Mouse (Mus musculus): ENCODE data around the gene Map2.

Map2 gene

GRCm38 (mm10) chr1:66363285-66363684 is 188.2 kb downstream of the Map2 start:
- H3K4me1 ChIP-seq (replicated peaks; ENCODE audit: low read depth, low read length), result no peaks in the 10 kb centered on the region
- H3K4me3 ChIP-seq (replicated peaks; ENCODE audit: low read length), result no peak overlapping the region
- H3K9me3 ChIP-seq (ENCODE audit: low read length), result no peaks in the 10 kb centered on the region
- no peaks in the 10 kb centered on the region for H3K36me3 ChIP-seq (ENCODE audit: insufficient read depth, low read length)
- no peak for TF ChIP-seq POU5F1 (IDR thresholded peaks at IDR 0.05; ENCODE audit: borderline replicate concordance, low read length)
- TF ChIP-seq NANOG (IDR thresholded peaks at IDR 0.05; ENCODE audit: borderline replicate concordance, low read length), result no peak
- TF ChIP-seq CTCF (conservative IDR thresholded peaks at IDR 0.05; ENCODE audit: low read length), result no peak
- no peaks in the 10 kb centered on the region for H3K27me3 ChIP-seq (ENCODE audit: insufficient read depth, low read length)

- TF ChIP-seq NANOG (IDR thresholded peaks at IDR 0.05; ENCODE audit: borderline replicate concordance, low read length) (no peak), CTCF (conservative IDR thresholded peaks at IDR 0.05; ENCODE audit: low read length) (no peak), POU5F1 (IDR thresholded peaks at IDR 0.05; ENCODE audit: borderline replicate concordance, low read length) (no peak)
- H3K4me3 ChIP-seq (replicated peaks; ENCODE audit: low read length), result no peak overlapping the region
- no peaks in the 10 kb centered on the region for H3K27me3 ChIP-seq (ENCODE audit: insufficient read depth, low read length)
- H3K36me3 ChIP-seq (ENCODE audit: insufficient read depth, low read length), result no peaks in the 10 kb centered on the region
- H3K4me1 ChIP-seq (replicated peaks; ENCODE audit: low read depth, low read length), result no peaks in the 10 kb centered on the region
- no peaks in the 10 kb centered on the region for H3K9me3 ChIP-seq (ENCODE audit: low read length)
Measured at GRCm38 (mm10) chr1:66364386-66364785, 189.3 kb downstream of the Map2 start.

- TF ChIP-seq CTCF (conservative IDR thresholded peaks at IDR 0.05; ENCODE audit: low read length), result no peak
- no peak for TF ChIP-seq POU5F1 (IDR thresholded peaks at IDR 0.05; ENCODE audit: borderline replicate concordance, low read length)
- TF ChIP-seq NANOG (IDR thresholded peaks at IDR 0.05; ENCODE audit: borderline replicate concordance, low read length), result no peak
- H3K27me3 ChIP-seq (ENCODE audit: insufficient read depth, low read length), result no peaks in the 10 kb centered on the region
- H3K4me3 ChIP-seq (replicated peaks; ENCODE audit: low read length), result no peak overlapping the region
- H3K4me1 ChIP-seq (replicated peaks; ENCODE audit: low read depth, low read length), result no peaks in the 10 kb centered on the region
- no peaks in the 10 kb centered on the region for H3K9me3 ChIP-seq (ENCODE audit: low read length)
- no peaks in the 10 kb centered on the region for H3K36me3 ChIP-seq (ENCODE audit: insufficient read depth, low read length)
Measured at GRCm38 (mm10) chr1:66365600-66365999, 190.5 kb downstream of the Map2 start.

- Histone ChIP-seq H3K27me3 (ENCODE audit: insufficient read depth, low read length) (no peaks in the 10 kb centered on the region), H3K9me3 (ENCODE audit: low read length) (no peaks in the 10 kb centered on the region), H3K4me1 (replicated peaks; ENCODE audit: low read depth, low read length) (no peaks in the 10 kb centered on the region), H3K36me3 (ENCODE audit: insufficient read depth, low read length) (no peaks in the 10 kb centered on the region), H3K4me3 (replicated peaks; ENCODE audit: low read length) (no peak overlapping the region)
- TF ChIP-seq NANOG (IDR thresholded peaks at IDR 0.05; ENCODE audit: borderline replicate concordance, low read length), result no peak
Measured at GRCm38 (mm10) chr1:66369486-66369885, 194.4 kb downstream of the Map2 start.

GRCm38 (mm10) chr1:66371371-66371770 is 196.3 kb downstream of the Map2 start:
- no peaks in the 10 kb centered on the region for H3K9me3 ChIP-seq (ENCODE audit: low read length)
- TF ChIP-seq POU5F1 (IDR thresholded peaks at IDR 0.05; ENCODE audit: borderline replicate concordance, low read length), result no peak
- TF ChIP-seq NANOG (IDR thresholded peaks at IDR 0.05; ENCODE audit: borderline replicate concordance, low read length), result no peak
- no peaks in the 10 kb centered on the region for H3K27me3 ChIP-seq (ENCODE audit: insufficient read depth, low read length)
- no peak overlapping the region for H3K4me3 ChIP-seq (replicated peaks; ENCODE audit: low read length)
- no peaks in the 10 kb centered on the region for H3K4me1 ChIP-seq (replicated peaks; ENCODE audit: low read depth, low read length)
- no peaks in the 10 kb centered on the region for H3K36me3 ChIP-seq (ENCODE audit: insufficient read depth, low read length)

GRCm38 (mm10) chr1:66386321-66386720 is 211.2 kb downstream of the Map2 start:
- no peak overlapping the region for H3K4me3 ChIP-seq (replicated peaks; ENCODE audit: low read length)
- peaks cover 4% of the 10 kb centered on the region; the same call in 1 of the 2 replicates for H3K4me1 ChIP-seq (replicated peaks; ENCODE audit: low read depth, low read length)
- no peaks in the 10 kb centered on the region for H3K36me3 ChIP-seq (ENCODE audit: insufficient read depth, low read length)
- H3K9me3 ChIP-seq (ENCODE audit: low read length), result no peaks in the 10 kb centered on the region
- no peaks in the 10 kb centered on the region for H3K27me3 ChIP-seq (ENCODE audit: insufficient read depth, low read length)
- TF ChIP-seq NANOG (IDR thresholded peaks at IDR 0.05; ENCODE audit: borderline replicate concordance, low read length) (no peak), POU5F1 (IDR thresholded peaks at IDR 0.05; ENCODE audit: borderline replicate concordance, low read length) (no peak), CTCF (conservative IDR thresholded peaks at IDR 0.05; ENCODE audit: low read length) (no peak)

- H3K27me3 ChIP-seq (ENCODE audit: insufficient read depth, low read length), result no peaks in the 10 kb centered on the region
- H3K4me1 ChIP-seq (replicated peaks; ENCODE audit: low read depth, low read length), result peaks cover 4% of the 10 kb centered on the region; the same call in 1 of the 2 replicates
- H3K9me3 ChIP-seq (ENCODE audit: low read length), result no peaks in the 10 kb centered on the region
- H3K4me3 ChIP-seq (replicated peaks; ENCODE audit: low read length), result no peak overlapping the region
- TF ChIP-seq NANOG (IDR thresholded peaks at IDR 0.05; ENCODE audit: borderline replicate concordance, low read length) (no peak), CTCF (conservative IDR thresholded peaks at IDR 0.05; ENCODE audit: low read length) (no peak), POU5F1 (IDR thresholded peaks at IDR 0.05; ENCODE audit: borderline replicate concordance, low read length) (no peak)
- H3K36me3 ChIP-seq (ENCODE audit: insufficient read depth, low read length), result no peaks in the 10 kb centered on the region
Measured at GRCm38 (mm10) chr1:66386751-66387452, 211.8 kb downstream of the Map2 start.

GRCm38 (mm10) chr1:66388561-66388960 is 213.5 kb downstream of the Map2 start:
- TF ChIP-seq CTCF (conservative IDR thresholded peaks at IDR 0.05; ENCODE audit: low read length), result no peak
- no peak for TF ChIP-seq POU5F1 (IDR thresholded peaks at IDR 0.05; ENCODE audit: borderline replicate concordance, low read length)
- no peak for TF ChIP-seq NANOG (IDR thresholded peaks at IDR 0.05; ENCODE audit: borderline replicate concordance, low read length)
- H3K4me3 ChIP-seq (replicated peaks; ENCODE audit: low read length), result no peak overlapping the region
- H3K27me3 ChIP-seq (ENCODE audit: insufficient read depth, low read length), result no peaks in the 10 kb centered on the region
- peaks cover 4% of the 10 kb centered on the region; the same call in 1 of the 2 replicates for H3K4me1 ChIP-seq (replicated peaks; ENCODE audit: low read depth, low read length)
- H3K9me3 ChIP-seq (ENCODE audit: low read length), result no peaks in the 10 kb centered on the region
- no peaks in the 10 kb centered on the region for H3K36me3 ChIP-seq (ENCODE audit: insufficient read depth, low read length)

All from E14TG2a.4 (cell line).